Mouse (Mus musculus): ENCODE results near the gene Slc10a7. TPM values are rescaled to one million over a fixed set of nuclear protein-coding genes. Genes with fewer than 3 reads are reported as not detected.

Slc10a7 gene
- polyA plus RNA-seq, 1 experiment from 2014 or later: 15.5 TPM

- no peaks in the 10 kb centered on the region for H3K36me3 ChIP-seq (ENCODE audit: control insufficient read depth, insufficient read depth, low read length)
- WGBS: 62% methylated on average over 4 of the region's 4 CpGs
These were observed 239.6 kb downstream of the Slc10a7 start for GRCm38 (mm10) chr8:78748701-78749100.

DNA sequence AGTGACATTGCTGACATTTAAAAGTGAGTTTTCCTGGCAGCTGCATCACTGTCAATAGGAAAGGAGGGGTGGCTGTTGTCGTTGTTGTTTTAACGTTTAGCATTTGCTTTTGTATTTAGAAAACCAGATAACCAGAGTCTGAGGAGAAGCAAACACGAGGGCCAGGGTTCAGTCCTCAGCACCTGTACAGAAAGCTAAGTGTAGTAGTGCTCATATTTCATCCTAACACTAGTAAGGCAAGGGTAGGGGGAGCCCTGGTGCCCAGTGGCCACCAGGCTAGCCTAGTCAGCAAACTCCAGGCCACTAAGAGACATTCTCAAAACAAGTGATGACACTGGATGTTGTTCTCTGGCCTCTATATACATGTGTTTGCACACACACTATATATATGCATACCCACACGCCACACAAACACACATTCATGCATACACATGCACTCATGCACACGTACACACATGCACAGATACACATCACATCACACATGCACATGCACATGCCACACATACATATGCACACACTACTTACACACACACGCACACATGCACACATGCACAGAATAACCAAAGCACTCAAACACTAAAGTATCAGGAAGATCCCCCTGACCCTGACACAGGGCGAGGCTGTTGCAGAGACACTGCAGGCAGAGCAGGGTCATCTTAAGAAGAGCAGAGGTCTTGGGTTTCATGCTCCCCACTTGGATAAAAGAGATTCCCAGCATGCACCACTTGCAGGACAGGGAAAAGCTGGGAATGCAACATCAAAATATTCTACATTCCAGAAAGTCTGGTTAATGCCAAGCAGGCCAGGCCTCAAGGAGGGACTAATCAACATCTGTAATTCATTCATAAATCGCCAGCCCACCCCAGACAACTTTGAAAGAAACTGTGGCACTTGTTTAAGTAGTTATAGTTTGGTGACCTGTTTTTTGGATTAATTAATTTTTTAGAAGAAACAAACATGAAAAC is 241.0 kb downstream of the Slc10a7 start:
- no peak overlapping the region for H3K4me2 ChIP-seq (ENCODE audit: low read depth, low read length)
- no peaks in the 10 kb centered on the region for H3K36me3 ChIP-seq (ENCODE audit: control insufficient read depth, insufficient read depth, low read length)
- no peak overlapping the region for H3K9ac ChIP-seq (ENCODE audit: low read depth, low read length)
- no peak for ATAC-seq
- H3K27ac ChIP-seq (ENCODE audit: low read length): no peak overlapping the region
- H3K27me3 ChIP-seq (replicated peaks; ENCODE audit: control insufficient read depth, insufficient read depth, low read length): no peaks in the 10 kb centered on the region
- H3K4me3 ChIP-seq (ENCODE audit: low read length): no peak overlapping the region
- WGBS: 76% methylated on average over 8 of the region's 8 CpGs
- no peaks in the 10 kb centered on the region for H3K9me3 ChIP-seq (ENCODE audit: control insufficient read depth, low read length)
- no peaks in the 10 kb centered on the region; the same call in 1 of the 2 replicates for H3K4me1 ChIP-seq (ENCODE audit: control insufficient read depth, insufficient read depth, low read length)

More at GRCm38 (mm10) chr8:78748701-78749100, 239.6 kb downstream of the Slc10a7 start:
- no peaks in the 10 kb centered on the region for H3K27me3 ChIP-seq (replicated peaks; ENCODE audit: control insufficient read depth, insufficient read depth, low read length)
- ATAC-seq: no peak
- H3K4me2 ChIP-seq (ENCODE audit: low read depth, low read length): no peak overlapping the region
- no peaks in the 10 kb centered on the region for H3K9me3 ChIP-seq (ENCODE audit: control insufficient read depth, low read length)
- no peaks in the 10 kb centered on the region; the same call in 1 of the 2 replicates for H3K4me1 ChIP-seq (ENCODE audit: control insufficient read depth, insufficient read depth, low read length)
- H3K27ac ChIP-seq (ENCODE audit: low read length): no peak overlapping the region
- H3K4me3 ChIP-seq (ENCODE audit: low read length): no peak overlapping the region
- no peak overlapping the region for H3K9ac ChIP-seq (ENCODE audit: low read depth, low read length)

- no peaks in the 10 kb centered on the region for H3K27me3 ChIP-seq (replicated peaks; ENCODE audit: control insufficient read depth, insufficient read depth, low read length)
- H3K9me3 ChIP-seq (ENCODE audit: control insufficient read depth, low read length): no peaks in the 10 kb centered on the region
- H3K4me1 ChIP-seq (ENCODE audit: control insufficient read depth, insufficient read depth, low read length): no peaks in the 10 kb centered on the region; the same call in 1 of the 2 replicates
- no peak overlapping the region for H3K9ac ChIP-seq (ENCODE audit: low read depth, low read length)
- ATAC-seq: no peak
- no peak overlapping the region for H3K4me2 ChIP-seq (ENCODE audit: low read depth, low read length)
- no peaks in the 10 kb centered on the region for H3K36me3 ChIP-seq (ENCODE audit: control insufficient read depth, insufficient read depth, low read length)
- no peak overlapping the region for H3K4me3 ChIP-seq (ENCODE audit: low read length)
- 83% methylated on average over 6 of the region's 6 CpGs for WGBS
- no peak overlapping the region for H3K27ac ChIP-seq (ENCODE audit: low read length)
These were observed 242.0 kb downstream of the Slc10a7 start for GRCm38 (mm10) chr8:78751151-78751550.

GRCm38 (mm10) chr8:78754986-78755385 is 245.8 kb downstream of the Slc10a7 start:
- Histone ChIP-seq H3K4me2 (ENCODE audit: low read depth, low read length) (no peak overlapping the region), H3K36me3 (ENCODE audit: control insufficient read depth, insufficient read depth, low read length) (no peaks in the 10 kb centered on the region), H3K9me3 (ENCODE audit: control insufficient read depth, low read length) (no peaks in the 10 kb centered on the region), H3K4me3 (ENCODE audit: low read length) (no peak overlapping the region), H3K27ac (ENCODE audit: low read length) (no peak overlapping the region), H3K27me3 (replicated peaks; ENCODE audit: control insufficient read depth, insufficient read depth, low read length) (no peaks in the 10 kb centered on the region), H3K4me1 (ENCODE audit: control insufficient read depth, insufficient read depth, low read length) (no peaks in the 10 kb centered on the region; the same call in 1 of the 2 replicates), H3K9ac (ENCODE audit: low read depth, low read length) (no peak overlapping the region)
- WGBS: 78% methylated on average over 4 of the region's 4 CpGs
- ATAC-seq: no peak

DNA sequence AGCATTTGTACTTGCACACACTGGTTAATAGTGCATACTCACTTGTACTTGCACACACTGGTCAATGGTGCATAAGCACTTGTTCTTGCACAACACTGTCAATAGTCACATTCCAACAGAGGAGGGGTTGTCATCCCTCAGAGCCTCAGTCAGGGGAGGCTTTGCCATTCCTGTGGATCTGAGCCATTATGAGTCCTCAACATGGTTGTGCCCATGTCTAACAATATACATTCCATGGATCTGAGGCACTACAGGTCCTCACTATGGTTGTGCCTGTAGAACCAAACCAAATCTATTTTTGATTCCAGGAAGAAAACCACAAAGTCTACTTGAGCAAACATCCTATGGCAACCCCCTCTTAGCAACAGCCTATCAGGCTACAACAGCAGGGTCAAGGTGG is 250.0 kb downstream of the Slc10a7 start:
- Histone ChIP-seq H3K9me3 (ENCODE audit: control insufficient read depth, low read length) (no peaks in the 10 kb centered on the region), H3K4me1 (ENCODE audit: control insufficient read depth, insufficient read depth, low read length) (no peaks in the 10 kb centered on the region), H3K27me3 (replicated peaks; ENCODE audit: control insufficient read depth, insufficient read depth, low read length) (no peaks in the 10 kb centered on the region), H3K27ac (ENCODE audit: low read length) (no peak overlapping the region), H3K4me3 (ENCODE audit: low read length) (no peak overlapping the region), H3K36me3 (ENCODE audit: control insufficient read depth, insufficient read depth, low read length) (no peaks in the 10 kb centered on the region), H3K4me2 (ENCODE audit: low read depth, low read length) (no peak overlapping the region), H3K9ac (ENCODE audit: low read depth, low read length) (no peak overlapping the region)
- no peak for ATAC-seq

- Histone ChIP-seq H3K27ac (ENCODE audit: low read length) (no peak overlapping the region), H3K9me3 (ENCODE audit: control insufficient read depth, low read length) (no peaks in the 10 kb centered on the region), H3K9ac (ENCODE audit: low read depth, low read length) (no peak overlapping the region), H3K4me3 (ENCODE audit: low read length) (no peak overlapping the region), H3K36me3 (ENCODE audit: control insufficient read depth, insufficient read depth, low read length) (no peaks in the 10 kb centered on the region), H3K4me2 (ENCODE audit: low read depth, low read length) (no peak overlapping the region), H3K4me1 (ENCODE audit: control insufficient read depth, insufficient read depth, low read length) (no peaks in the 10 kb centered on the region), H3K27me3 (replicated peaks; ENCODE audit: control insufficient read depth, insufficient read depth, low read length) (no peaks in the 10 kb centered on the region)
- no peak for ATAC-seq
These were observed 255.8 kb downstream of the Slc10a7 start for GRCm38 (mm10) chr8:78764976-78765375.

DNA sequence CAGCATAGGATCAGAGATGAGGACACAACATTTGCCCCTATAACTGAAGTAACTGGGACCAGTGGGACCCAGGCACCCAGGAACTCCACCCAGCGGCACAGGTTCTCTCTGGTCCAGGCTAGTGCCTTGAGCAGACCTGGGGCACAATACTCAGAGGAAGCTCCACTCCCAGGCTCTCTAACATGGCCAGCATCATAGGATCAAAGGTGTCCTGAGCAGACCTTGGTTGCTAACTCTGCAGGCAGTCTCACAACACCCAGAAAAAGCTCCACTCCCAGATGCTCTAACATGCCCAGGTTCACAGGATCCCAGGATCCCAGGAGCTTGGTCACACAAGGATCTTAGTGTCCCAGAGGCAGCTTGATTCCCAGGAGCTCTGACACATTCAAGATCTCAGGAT is 256.4 kb downstream of the Slc10a7 start:
- Histone ChIP-seq H3K4me3 (ENCODE audit: low read length) (no peak overlapping the region), H3K4me1 (ENCODE audit: control insufficient read depth, insufficient read depth, low read length) (no peaks in the 10 kb centered on the region), H3K9me3 (ENCODE audit: control insufficient read depth, low read length) (no peaks in the 10 kb centered on the region), H3K4me2 (ENCODE audit: low read depth, low read length) (no peak overlapping the region), H3K27ac (ENCODE audit: low read length) (no peak overlapping the region), H3K9ac (ENCODE audit: low read depth, low read length) (no peak overlapping the region), H3K27me3 (replicated peaks; ENCODE audit: control insufficient read depth, insufficient read depth, low read length) (no peaks in the 10 kb centered on the region), H3K36me3 (ENCODE audit: control insufficient read depth, insufficient read depth, low read length) (no peaks in the 10 kb centered on the region)
- WGBS: 88% methylated on average over 1 of the region's 1 CpGs
- no peak for ATAC-seq

DNA sequence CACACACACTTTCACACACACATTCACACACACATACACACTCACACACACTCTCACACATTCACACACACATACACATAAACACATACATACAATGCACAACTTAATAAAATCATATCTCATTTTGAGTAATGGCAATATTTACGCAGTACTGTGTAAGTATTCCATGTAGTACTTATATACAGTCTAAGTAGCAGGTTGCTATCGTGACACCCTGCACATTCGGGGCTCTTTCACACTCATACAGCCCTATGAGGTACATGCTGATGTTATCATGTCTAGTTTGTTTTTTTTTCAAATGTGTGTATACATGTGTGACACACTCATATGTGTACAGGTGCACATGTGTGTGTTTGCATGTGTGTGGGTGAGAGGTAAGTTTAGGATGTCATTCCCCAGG is 261.4 kb downstream of the Slc10a7 start:
- H3K9me3 ChIP-seq (ENCODE audit: control insufficient read depth, low read length): no peaks in the 10 kb centered on the region
- no peak overlapping the region for H3K27ac ChIP-seq (ENCODE audit: low read length)
- no peak overlapping the region for H3K4me3 ChIP-seq (ENCODE audit: low read length)
- no peaks in the 10 kb centered on the region for H3K36me3 ChIP-seq (ENCODE audit: control insufficient read depth, insufficient read depth, low read length)
- no peak overlapping the region for H3K9ac ChIP-seq (ENCODE audit: low read depth, low read length)
- ATAC-seq: no peak
- H3K4me2 ChIP-seq (ENCODE audit: low read depth, low read length): no peak overlapping the region
- no peaks in the 10 kb centered on the region for H3K27me3 ChIP-seq (replicated peaks; ENCODE audit: control insufficient read depth, insufficient read depth, low read length)
- H3K4me1 ChIP-seq (ENCODE audit: control insufficient read depth, insufficient read depth, low read length): no peaks in the 10 kb centered on the region
- 89% methylated on average over 3 of the region's 3 CpGs for WGBS

- Histone ChIP-seq H3K4me3 (ENCODE audit: low read length) (no peak overlapping the region), H3K36me3 (ENCODE audit: control insufficient read depth, insufficient read depth, low read length) (no peaks in the 10 kb centered on the region), H3K9me3 (ENCODE audit: control insufficient read depth, low read length) (no peaks in the 10 kb centered on the region), H3K9ac (ENCODE audit: low read depth, low read length) (no peak overlapping the region), H3K4me1 (ENCODE audit: control insufficient read depth, insufficient read depth, low read length) (no peaks in the 10 kb centered on the region), H3K27me3 (replicated peaks; ENCODE audit: control insufficient read depth, insufficient read depth, low read length) (no peaks in the 10 kb centered on the region), H3K27ac (ENCODE audit: low read length) (no peak overlapping the region), H3K4me2 (ENCODE audit: low read depth, low read length) (no peak overlapping the region)
- 0 out of 2 replicates have a peak, but pooled peaks have one; percentile 42 for ATAC-seq
- 53% methylated on average over 7 of the region's 7 CpGs for WGBS
These were observed 262.1 kb downstream of the Slc10a7 start for GRCm38 (mm10) chr8:78771256-78771655.

Data from intestine, embryonic 16.5 days (tissue).